In the genomic region with DNA sequence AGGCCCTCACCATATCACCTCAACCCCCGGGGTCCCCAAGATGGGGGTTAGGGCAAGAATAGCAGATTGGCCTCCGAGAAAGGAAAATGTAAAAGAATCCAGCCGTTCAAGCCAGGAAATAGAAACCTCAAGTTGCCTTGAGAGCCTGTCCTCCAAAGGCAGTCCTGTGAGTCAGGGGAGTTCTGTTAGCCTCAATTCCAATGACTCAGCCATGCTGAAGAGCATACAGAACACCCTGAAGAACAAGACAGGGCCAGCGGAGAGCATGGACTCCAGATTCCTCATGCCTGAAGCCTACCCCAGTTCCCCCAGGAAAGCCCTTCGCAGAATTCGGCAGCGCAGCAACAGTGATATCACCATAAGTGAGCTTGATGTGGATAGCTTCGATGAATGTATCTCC, we compare ENCODE assay signal across 18 mouse cellular contexts.
"Had no signal": no experiment of that assay in that cellular context is flagged by ENCODE, and none has a peak within 500 bp of the region (broad histone marks: within the 10 kb centered on the region; RNA-seq: fewer than 3 reads in every experiment).

No protein-coding gene starts in this region.

- H3K4me2 ChIP-seq: limb, embryonic 12.5 days; limb, embryonic 15.5 days; liver, embryonic 11.5 days; lung, embryonic 14.5 days; midbrain, embryonic 15.5 days; neural tube, embryonic 12.5 days; neural tube, embryonic 15.5 days had no signal

- DNase-seq: kidney, adult 18-20 months; kidney, postnatal 25 days; liver, postnatal 0 days; lung, embryonic 14.5 days; retina, postnatal 1 day; thymus, adult 18-20 months; thymus, postnatal 36 days had no signal

- H3K4me3 ChIP-seq: limb, embryonic 12.5 days; limb, embryonic 15.5 days; megakaryocyte, embryonic 14.5 days; midbrain, embryonic 10.5 days; midbrain, embryonic 15.5 days; neural tube, embryonic 12.5 days; neural tube, embryonic 15.5 days had no signal

- H3K9me3 ChIP-seq: limb, embryonic 12.5 days; limb, embryonic 15.5 days; megakaryocyte, embryonic 14.5 days; midbrain, embryonic 10.5 days; midbrain, embryonic 15.5 days; neural tube, embryonic 12.5 days; neural tube, embryonic 15.5 days had no signal

- H3K27me3 ChIP-seq: limb, embryonic 12.5 days; limb, embryonic 15.5 days; midbrain, embryonic 15.5 days; neural tube, embryonic 12.5 days; neural tube, embryonic 15.5 days had no signal

- H3K36me3 ChIP-seq: midbrain, embryonic 15.5 days; neural tube, embryonic 15.5 days had no signal

- H3K27ac ChIP-seq: limb, embryonic 12.5 days; limb, embryonic 15.5 days; liver, embryonic 14.5 days; midbrain, embryonic 10.5 days; midbrain, embryonic 15.5 days; neural tube, embryonic 12.5 days; neural tube, embryonic 15.5 days had no signal

- H3K9ac ChIP-seq: limb, embryonic 12.5 days; limb, embryonic 15.5 days; liver, embryonic 14.5 days; liver, postnatal 0 days; lung, embryonic 14.5 days; midbrain, embryonic 15.5 days; neural tube, embryonic 12.5 days; neural tube, embryonic 15.5 days had no signal

- ATAC-seq: inflammation-experienced regulatory T-cells, adult 6 months; intestine, embryonic 16.5 days; liver, postnatal 0 days; midbrain, embryonic 15.5 days had no signal
